Mouse (Mus musculus) stomach, postnatal 0 days (tissue): ENCODE results near the gene Siva1. TPM values are rescaled to one million over a fixed set of nuclear protein-coding genes. Genes with fewer than 3 reads are reported as not detected.

ENCODE experiments used
- ATAC-seq: fragments of 200-750 bp; cut with Nextera tagmentation; 2 replicates; pipeline ENCODE4 v1.8.0; 2017; ENCODE audit not compliant: low FRiP score, low TSS enrichment
- DNase-seq: peaks from one replicate; pipeline ENCODE4 v3.0.0-alpha.2; 2016; ENCODE audit warnings: low spot score
- H3K27ac ChIP-seq: fragments of 300-500 bp; sonication (generic); replicated peaks from 2 replicates; pipeline ENCODE4 v1.5.1; 2014; ENCODE audit warnings: mild to moderate bottlenecking, control low read depth
- H3K27me3 ChIP-seq: fragments of 300-500 bp; sonication (generic); 2 replicates; pipeline ENCODE4 v1.6.1; 2014; ENCODE audit warnings: low read length; ENCODE audit not compliant: control insufficient read depth, insufficient read depth
- H3K36me3 ChIP-seq: fragments of 300-500 bp; sonication (generic); 2 replicates; pipeline ENCODE4 v1.6.1; 2014; ENCODE audit warnings: low read length, mixed read lengths; ENCODE audit not compliant: control insufficient read depth, insufficient read depth
- H3K4me1 ChIP-seq: fragments of 300-500 bp; sonication (generic); replicated peaks from 2 replicates; pipeline ENCODE4 v1.6.1; 2014; ENCODE audit warnings: antibody characterized with exemption; ENCODE audit not compliant: control insufficient read depth, insufficient read depth
- H3K4me2 ChIP-seq: fragments of 300-500 bp; sonication (generic); replicated peaks from 2 replicates; pipeline ENCODE4 v1.6.1; 2014; ENCODE audit warnings: low read depth, mild to moderate bottlenecking, control low read depth, moderate library complexity
- H3K4me3 ChIP-seq: fragments of 300-500 bp; sonication (generic); 2 replicates; pipeline ENCODE4 v1.5.1; 2014; ENCODE audit warnings: low read depth, low read length, control low read depth
- H3K9ac ChIP-seq: fragments of 300-500 bp; sonication (generic); 2 replicates; pipeline ENCODE4 v1.6.1; 2014; ENCODE audit warnings: mild to moderate bottlenecking, low read length, control low read depth, mixed read lengths
- H3K9me3 ChIP-seq: fragments of 300-500 bp; sonication (generic); 2 replicates; pipeline ENCODE4 v1.6.1; 2016; ENCODE audit warnings: low read length; ENCODE audit not compliant: control insufficient read depth
- CTCF ChIP-seq: IDR thresholded peaks from 2 replicates; pipeline ENCODE4 v1.5.1; 2016; ENCODE audit warnings: antibody characterized with exemption, low read depth, mild to moderate bottlenecking, moderate library complexity
- EP300 ChIP-seq: optimal IDR thresholded peaks from 2 replicates; pipeline ENCODE3; 2016; ENCODE audit warnings: antibody characterized with exemption
- WGBS: fragments of 180-500 bp; shearing (Covaris S2); extraction: QIAGEN DNeasy Blood & Tissue Kit; methylation state at CpG from one replicate; pipeline ENCODE4 v1.1.7; 2014; 5-methylcytosine and 5-hydroxymethylcytosine counted together
- polyA plus RNA-seq: library from polyadenylated mRNA; unstranded; fragments of >200 nt; fragmentation: Nextera tagmentation; extraction: Ambion mirVana; gene quantifications from 2 replicates; pipeline ENCODE4 v1.2.1, GENCODE M21; 2015

Gene Siva1
- polyA plus RNA-seq, 1 experiment from 2014 or later, result 97.1 TPM

DNA sequence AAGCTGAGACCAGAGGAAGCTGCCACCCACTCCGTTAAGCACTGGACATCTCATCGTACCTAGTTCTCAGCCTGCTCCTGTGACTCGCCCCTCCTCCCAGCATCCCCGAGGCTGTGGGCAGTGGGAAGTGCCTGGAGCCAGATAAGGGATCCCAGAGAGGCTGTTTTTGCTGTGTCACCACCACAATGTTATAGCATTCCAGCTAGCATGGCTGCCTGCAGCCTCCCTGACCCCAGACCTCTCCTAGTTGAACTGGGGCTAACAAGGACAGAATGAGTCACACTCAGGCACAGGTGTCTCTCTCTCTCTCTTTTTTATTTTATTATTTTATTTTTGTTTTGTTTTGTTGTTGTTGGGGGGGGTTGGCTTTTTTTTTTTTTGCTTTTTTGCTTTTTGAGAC lies 45.3 kb upstream of the Siva1 start:
- Histone ChIP-seq H3K9ac (no peak overlapping the region), H3K27ac (no peak overlapping the region), H3K27me3 (no peaks in the 10 kb centered on the region), H3K4me2 (no peak overlapping the region), H3K4me1 (peaks cover 5% of the 10 kb centered on the region; the same call in 1 of the 2 replicates), H3K9me3 (no peaks in the 10 kb centered on the region), H3K4me3 (no peak overlapping the region), H3K36me3 (peaks cover 2% of the 10 kb centered on the region; the same call in 1 of the 2 replicates)
- ATAC-seq, result no peak
- no peak for DNase-seq
- 45% methylated on average over 4 of the region's 4 CpGs for WGBS
- TF ChIP-seq CTCF (no peak), EP300 (no peak)

DNA sequence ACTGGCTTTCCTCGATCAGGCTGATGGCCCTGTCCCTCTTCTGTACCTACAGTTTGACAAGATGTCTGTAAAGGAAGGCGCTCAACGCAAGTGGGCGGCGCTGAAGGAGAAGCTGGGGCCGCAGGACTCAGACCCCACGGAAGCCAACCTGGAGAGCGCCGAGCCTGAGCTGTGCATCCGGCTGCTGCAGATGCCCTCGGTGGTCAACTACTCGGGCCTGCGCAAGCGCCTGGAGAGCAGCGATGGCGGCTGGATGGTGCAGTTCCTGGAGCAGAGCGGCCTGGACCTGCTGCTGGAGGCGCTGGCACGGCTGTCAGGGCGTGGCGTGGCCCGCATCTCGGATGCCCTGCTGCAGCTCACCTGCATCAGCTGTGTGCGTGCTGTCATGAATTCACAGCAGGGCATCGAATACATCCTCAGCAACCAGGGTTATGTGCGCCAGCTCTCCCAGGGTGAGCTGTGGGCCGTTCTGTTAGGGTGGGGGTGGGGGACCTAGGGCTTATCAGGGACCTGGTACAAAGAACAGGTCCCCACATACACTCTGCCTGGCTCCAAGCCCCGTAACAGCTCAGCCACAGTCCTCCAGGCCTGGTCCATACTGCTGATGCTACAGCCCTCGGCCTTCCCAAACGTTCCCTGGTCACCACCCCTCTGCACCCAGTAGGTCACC lies 44.4 kb upstream of the Siva1 start:
- Histone ChIP-seq H3K9me3 (no peaks in the 10 kb centered on the region), H3K9ac (no peak overlapping the region), H3K27me3 (no peaks in the 10 kb centered on the region), H3K4me1 (peaks cover 2% of the 10 kb centered on the region; the same call in 1 of the 2 replicates), H3K36me3 (peaks cover 2% of the 10 kb centered on the region; the same call in 1 of the 2 replicates), H3K4me3 (no peak overlapping the region), H3K27ac (no peak overlapping the region), H3K4me2 (no peak overlapping the region)
- DNase-seq (no peak), ATAC-seq (no peak)
- WGBS, result 79% methylated on average over 30 of the region's 30 CpGs
- TF ChIP-seq CTCF (no peak), EP300 (no peak)

DNA sequence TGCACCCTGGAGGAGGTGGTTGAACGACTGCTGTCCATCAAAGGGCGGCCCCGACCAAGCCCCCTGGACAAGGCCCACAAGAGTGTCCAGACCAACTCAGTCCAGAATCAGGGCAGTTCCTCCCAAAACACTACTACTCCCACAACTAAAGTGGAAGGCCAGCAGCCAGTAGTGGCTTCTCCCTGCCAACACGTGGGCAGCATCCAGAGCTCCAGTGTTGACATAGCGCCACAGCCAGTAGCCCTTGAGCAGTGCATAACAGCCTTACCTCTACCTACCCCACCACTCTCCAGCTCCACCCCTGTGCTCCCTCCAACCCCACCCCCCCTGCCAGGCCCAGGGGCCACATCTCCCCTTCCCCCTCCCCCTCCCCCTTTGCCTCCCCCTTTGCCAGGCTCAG lies 40.5 kb upstream of the Siva1 start:
- Histone ChIP-seq H3K4me2 (no peak overlapping the region), H3K27ac (no peak overlapping the region), H3K9ac (no peak overlapping the region), H3K9me3 (no peaks in the 10 kb centered on the region), H3K36me3 (peaks cover 2% of the 10 kb centered on the region; the same call in 1 of the 2 replicates), H3K4me3 (no peak overlapping the region), H3K4me1 (no peaks in the 10 kb centered on the region), H3K27me3 (no peaks in the 10 kb centered on the region)
- ATAC-seq (no peak), DNase-seq (no peak)
- no peak for TF ChIP-seq EP300
- WGBS, result 84% methylated on average over 5 of the region's 5 CpGs

DNA sequence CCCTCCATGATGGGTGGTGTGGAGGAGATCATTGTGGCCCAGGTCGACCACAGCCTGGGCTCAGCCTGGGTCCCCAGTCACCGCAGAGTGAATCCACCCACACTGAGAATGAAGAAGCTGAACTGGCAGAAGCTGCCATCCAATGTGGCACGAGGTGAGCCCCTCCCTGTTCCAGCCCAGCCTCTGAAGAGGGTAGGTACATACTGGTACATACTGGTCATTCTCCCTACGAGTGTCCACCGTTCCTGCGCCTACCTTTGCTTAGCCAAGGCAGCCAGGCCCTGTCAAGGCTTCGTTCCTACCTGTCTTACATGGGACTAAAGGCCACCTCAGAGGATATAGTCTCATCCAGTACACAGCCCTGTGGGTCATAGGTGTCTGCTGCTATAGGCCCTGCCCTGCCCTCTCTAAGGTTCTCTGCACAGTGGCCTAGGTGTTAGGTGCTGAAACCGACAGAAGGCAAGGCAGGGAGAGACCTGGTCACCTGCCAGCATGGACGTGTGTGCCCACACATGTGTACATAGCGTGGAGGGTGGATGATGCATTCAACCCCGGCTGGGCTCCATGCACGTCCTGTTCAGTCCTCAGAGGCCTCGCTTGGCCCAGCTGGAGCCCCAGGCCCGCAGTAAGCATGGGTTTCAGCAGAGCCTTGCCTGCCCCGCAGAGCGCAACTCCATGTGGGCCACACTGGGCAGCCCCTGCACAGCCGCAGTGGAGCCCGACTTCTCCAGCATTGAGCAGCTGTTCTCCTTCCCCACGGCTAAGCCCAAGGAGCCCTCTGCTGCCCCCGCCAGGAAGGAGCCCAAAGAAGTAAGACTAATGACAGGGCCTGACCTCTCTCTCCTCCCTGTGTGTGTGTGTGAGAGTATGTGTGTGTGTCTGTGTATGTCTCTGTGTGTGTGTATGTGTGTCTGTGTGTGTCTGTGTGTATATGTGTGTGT lies 39.5 kb upstream of the Siva1 start:
- Histone ChIP-seq H3K9ac (no peak overlapping the region), H3K4me1 (no peaks in the 10 kb centered on the region), H3K4me3 (no peak overlapping the region), H3K36me3 (peaks cover 2% of the 10 kb centered on the region; the same call in 1 of the 2 replicates), H3K9me3 (no peaks in the 10 kb centered on the region), H3K27me3 (no peaks in the 10 kb centered on the region), H3K27ac (no peak overlapping the region), H3K4me2 (no peak overlapping the region)
- TF ChIP-seq CTCF (peak; percentile 63), EP300 (no peak)
- peak; percentile 53 for ATAC-seq
- 62% methylated on average over 20 of the region's 20 CpGs for WGBS
- DNase-seq, result peak; percentile 53

DNA sequence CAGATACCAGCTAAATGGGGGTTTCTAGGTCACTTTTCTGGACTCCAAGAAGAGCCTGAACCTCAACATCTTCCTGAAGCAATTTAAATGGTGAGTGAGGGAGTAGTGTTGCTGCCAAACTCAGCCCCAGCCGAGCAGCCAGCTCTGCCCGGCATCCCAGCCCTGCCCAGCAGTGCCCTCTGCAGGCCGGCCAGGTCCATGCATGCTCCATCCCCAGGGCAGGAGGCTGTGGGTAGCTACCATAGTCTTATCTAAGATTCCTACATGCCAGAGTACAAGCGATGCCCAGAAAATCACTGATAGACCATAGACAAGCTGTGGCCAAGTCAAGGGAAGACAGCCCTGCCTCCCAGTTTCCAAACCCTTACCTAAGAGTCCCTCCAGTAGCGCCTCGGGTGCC lies 38.7 kb upstream of the Siva1 start:
- H3K27me3 ChIP-seq, result no peaks in the 10 kb centered on the region
- H3K4me3 ChIP-seq, result no peak overlapping the region
- no peaks in the 10 kb centered on the region for H3K9me3 ChIP-seq
- peak; percentile 77 for ATAC-seq
- no peak overlapping the region for H3K27ac ChIP-seq
- DNase-seq, result peak; percentile 82
- H3K36me3 ChIP-seq, result no peaks in the 10 kb centered on the region; the same call in 1 of the 2 replicates
- H3K9ac ChIP-seq, result no peak overlapping the region
- 46% methylated on average over 6 of the region's 6 CpGs for WGBS
- TF ChIP-seq EP300 (no peak), CTCF (peak; percentile 96)
- H3K4me1 ChIP-seq, result no peaks in the 10 kb centered on the region
- H3K4me2 ChIP-seq, result no peak overlapping the region

DNA sequence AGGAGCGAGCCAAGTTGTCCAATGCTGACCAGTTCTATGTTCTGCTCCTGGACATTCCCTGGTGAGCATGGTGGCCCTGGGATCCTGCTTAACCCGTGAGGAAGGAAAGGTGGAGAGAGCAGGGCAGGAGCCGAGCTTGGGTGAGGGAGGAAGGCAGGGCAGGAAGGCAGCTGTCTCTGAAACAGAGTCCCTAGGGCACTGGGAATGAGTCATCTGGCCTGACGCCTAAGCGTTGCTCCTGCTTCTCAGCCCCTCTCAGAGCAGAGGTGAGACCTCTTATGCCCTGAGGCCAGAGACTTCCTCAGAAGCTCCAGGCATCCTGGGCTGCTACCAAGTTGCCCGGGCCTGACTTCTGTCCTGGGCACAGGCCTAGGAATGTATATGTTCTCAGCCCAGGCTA lies 37.5 kb upstream of the Siva1 start:
- Histone ChIP-seq H3K9ac (no peak overlapping the region), H3K4me2 (no peak overlapping the region), H3K27me3 (no peaks in the 10 kb centered on the region), H3K9me3 (no peaks in the 10 kb centered on the region), H3K4me1 (no peaks in the 10 kb centered on the region), H3K36me3 (no peaks in the 10 kb centered on the region; the same call in 1 of the 2 replicates), H3K27ac (no peak overlapping the region), H3K4me3 (no peak overlapping the region)
- no peak for DNase-seq
- 56% methylated on average over 6 of the region's 6 CpGs for WGBS
- no peak for ATAC-seq
- TF ChIP-seq CTCF, result no peak
- TF ChIP-seq EP300, result no peak
